Mouse (Mus musculus): ENCODE data around the gene Gm18596. TPM values are rescaled to one million over a fixed set of nuclear protein-coding genes. Genes with fewer than 3 reads are reported as not detected.
"Not testable (repeated sequence)": the region's sequence is repeated elsewhere in the genome, so short reads cannot be mapped to it uniquely, and the experiment has no call there.

Gene Gm18596
- polyA plus RNA-seq, 1 experiment from 2014 or later, result not detected

GRCm38 (mm10) chr10:77759582-77759981 is 17.1 kb upstream of the Gm18596 start, which contains the start of gene Gm3233:
Gene Gm3233, minus strand, starts transcription at chr10:77759682.
- not testable (repeated sequence) for H3K27ac ChIP-seq (ENCODE audit: low read depth, low read length); H3K9ac ChIP-seq (ENCODE audit: low read length); H3K4me1 ChIP-seq (ENCODE audit: control insufficient read depth, insufficient read depth, low read length); H3K4me3 ChIP-seq (ENCODE audit: low read depth, low read length); H3K27me3 ChIP-seq (ENCODE audit: control insufficient read depth, insufficient read depth, low read length); H3K36me3 ChIP-seq (ENCODE audit: control insufficient read depth, insufficient read depth, low read length); H3K4me2 ChIP-seq (ENCODE audit: low read depth); H3K9me3 ChIP-seq (ENCODE audit: control insufficient read depth, low read length); ATAC-seq (ENCODE audit: insufficient read depth, low FRiP score, low TSS enrichment); DNase-seq (ENCODE audit: low spot score)
- no CpG with 5 or more reads among the region's 1 CpGs for WGBS

DNA sequence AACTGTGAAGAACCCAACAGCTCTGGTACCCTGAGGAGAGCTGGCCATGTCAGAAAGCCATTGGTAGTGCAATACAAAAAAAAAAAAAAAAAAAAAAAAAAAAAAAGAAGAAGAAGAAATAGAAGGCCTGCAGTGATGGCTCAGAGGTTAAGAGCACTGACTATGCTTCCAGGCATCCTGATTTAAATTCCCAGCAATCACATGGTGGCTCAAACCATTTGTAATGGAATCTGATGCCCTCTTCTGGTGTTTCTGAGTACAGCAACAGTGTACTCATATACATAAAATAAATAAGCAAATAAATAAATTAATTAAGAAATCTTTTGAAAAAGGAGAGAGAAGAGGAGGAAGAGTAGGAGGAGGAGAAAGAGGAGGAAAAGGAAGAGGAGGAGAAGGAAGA is 11.0 kb upstream of the Gm18596 start:
- H3K27me3 ChIP-seq (ENCODE audit: control insufficient read depth, insufficient read depth, low read length), result no peaks in the 10 kb centered on the region
- ATAC-seq (ENCODE audit: insufficient read depth, low FRiP score, low TSS enrichment), result no peak
- H3K4me2 ChIP-seq (ENCODE audit: low read depth), result no peak overlapping the region
- H3K27ac ChIP-seq (ENCODE audit: low read depth, low read length), result no peak overlapping the region
- no peak overlapping the region for H3K4me3 ChIP-seq (ENCODE audit: low read depth, low read length)
- no peaks in the 10 kb centered on the region for H3K36me3 ChIP-seq (ENCODE audit: control insufficient read depth, insufficient read depth, low read length)
- no peak overlapping the region for H3K9ac ChIP-seq (ENCODE audit: low read length)
- DNase-seq (ENCODE audit: low spot score), result no peak
- H3K9me3 ChIP-seq (ENCODE audit: control insufficient read depth, low read length), result no peaks in the 10 kb centered on the region
- no peaks in the 10 kb centered on the region for H3K4me1 ChIP-seq (ENCODE audit: control insufficient read depth, insufficient read depth, low read length)

GRCm38 (mm10) chr10:77752312-77752711 is 9.9 kb upstream of the Gm18596 start:
- H3K36me3 ChIP-seq (ENCODE audit: control insufficient read depth, insufficient read depth, low read length); H3K9me3 ChIP-seq (ENCODE audit: control insufficient read depth, low read length); H3K4me2 ChIP-seq (ENCODE audit: low read depth); H3K27me3 ChIP-seq (ENCODE audit: control insufficient read depth, insufficient read depth, low read length); H3K9ac ChIP-seq (ENCODE audit: low read length); ATAC-seq (ENCODE audit: insufficient read depth, low FRiP score, low TSS enrichment); H3K4me3 ChIP-seq (ENCODE audit: low read depth, low read length); H3K4me1 ChIP-seq (ENCODE audit: control insufficient read depth, insufficient read depth, low read length); H3K27ac ChIP-seq (ENCODE audit: low read depth, low read length); DNase-seq (ENCODE audit: low spot score): not testable (repeated sequence)
- 53% methylated on average over 3 of the region's 3 CpGs for WGBS

GRCm38 (mm10) chr10:77751254-77751653 is 8.8 kb upstream of the Gm18596 start, which contains the start of gene Gm9736:
Gene Gm9736, minus strand, starts transcription at chr10:77751354.
- H3K4me2 ChIP-seq (ENCODE audit: low read depth); H3K4me1 ChIP-seq (ENCODE audit: control insufficient read depth, insufficient read depth, low read length); DNase-seq (ENCODE audit: low spot score); ATAC-seq (ENCODE audit: insufficient read depth, low FRiP score, low TSS enrichment); H3K9ac ChIP-seq (ENCODE audit: low read length); H3K4me3 ChIP-seq (ENCODE audit: low read depth, low read length); H3K9me3 ChIP-seq (ENCODE audit: control insufficient read depth, low read length); H3K27ac ChIP-seq (ENCODE audit: low read depth, low read length); H3K36me3 ChIP-seq (ENCODE audit: control insufficient read depth, insufficient read depth, low read length); H3K27me3 ChIP-seq (ENCODE audit: control insufficient read depth, insufficient read depth, low read length): not testable (repeated sequence)
- 75% methylated on average over 1 of the region's 1 CpGs for WGBS

DNA sequence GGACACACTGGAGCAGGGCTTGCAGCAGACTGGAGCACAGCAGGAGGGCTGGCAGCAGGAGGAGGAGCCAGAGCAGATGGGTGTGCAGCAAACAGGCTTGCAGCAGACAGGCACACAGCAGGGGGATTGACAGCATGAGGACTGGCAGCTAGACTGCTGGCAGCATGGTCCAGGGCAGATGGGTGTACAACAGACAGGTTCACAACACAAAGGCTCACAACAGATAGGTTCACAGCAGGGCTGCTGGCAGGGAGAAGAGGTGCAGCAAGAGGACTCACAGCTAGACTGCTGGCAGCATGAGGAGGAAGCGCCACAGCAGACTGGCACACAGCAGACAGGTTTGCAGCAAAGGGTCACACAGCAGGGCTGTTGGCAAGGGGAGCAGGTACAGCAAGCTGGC is 8.2 kb upstream of the Gm18596 start:
- H3K36me3 ChIP-seq (ENCODE audit: control insufficient read depth, insufficient read depth, low read length); H3K9ac ChIP-seq (ENCODE audit: low read length); ATAC-seq (ENCODE audit: insufficient read depth, low FRiP score, low TSS enrichment); H3K4me3 ChIP-seq (ENCODE audit: low read depth, low read length); H3K27ac ChIP-seq (ENCODE audit: low read depth, low read length); H3K4me1 ChIP-seq (ENCODE audit: control insufficient read depth, insufficient read depth, low read length); H3K9me3 ChIP-seq (ENCODE audit: control insufficient read depth, low read length); H3K4me2 ChIP-seq (ENCODE audit: low read depth); DNase-seq (ENCODE audit: low spot score); H3K27me3 ChIP-seq (ENCODE audit: control insufficient read depth, insufficient read depth, low read length): not testable (repeated sequence)
- 79% methylated on average over 1 of the region's 1 CpGs for WGBS

- Histone ChIP-seq H3K4me2 (ENCODE audit: low read depth) (no peak overlapping the region), H3K4me1 (ENCODE audit: control insufficient read depth, insufficient read depth, low read length) (no peaks in the 10 kb centered on the region), H3K4me3 (ENCODE audit: low read depth, low read length) (no peak overlapping the region), H3K27me3 (ENCODE audit: control insufficient read depth, insufficient read depth, low read length) (no peaks in the 10 kb centered on the region), H3K9me3 (ENCODE audit: control insufficient read depth, low read length) (no peaks in the 10 kb centered on the region), H3K9ac (ENCODE audit: low read length) (no peak overlapping the region), H3K36me3 (ENCODE audit: control insufficient read depth, insufficient read depth, low read length) (no peaks in the 10 kb centered on the region), H3K27ac (ENCODE audit: low read depth, low read length) (no peak overlapping the region)
- no peak for DNase-seq (ENCODE audit: low spot score)
- WGBS, result 87% methylated on average over 4 of the region's 4 CpGs
- no peak for ATAC-seq (ENCODE audit: insufficient read depth, low FRiP score, low TSS enrichment)
These were observed 3.5 kb downstream of the Gm18596 start for GRCm38 (mm10) chr10:77738929-77739328.

DNA sequence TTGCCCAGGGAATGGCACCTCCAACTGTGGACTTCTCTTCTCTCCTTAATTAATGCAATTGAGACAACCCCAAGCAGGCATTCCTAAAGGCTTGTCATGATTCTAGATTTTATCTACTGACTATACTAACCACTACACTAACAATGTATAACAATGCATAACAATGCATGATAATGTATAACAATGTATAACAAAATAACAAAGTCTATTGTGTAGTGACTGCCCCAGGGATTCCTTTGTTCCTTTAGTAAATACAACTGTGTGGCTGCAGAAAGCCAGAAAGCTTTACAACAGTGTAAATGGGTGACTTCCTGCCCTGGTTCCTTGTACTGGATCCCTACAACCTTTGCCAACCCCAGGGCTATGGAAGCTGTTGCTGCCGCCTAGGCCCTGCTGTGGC is 6.5 kb downstream of the Gm18596 start:
- DNase-seq (ENCODE audit: low spot score) (no peak), ATAC-seq (ENCODE audit: insufficient read depth, low FRiP score, low TSS enrichment) (no peak)
- Histone ChIP-seq H3K27ac (ENCODE audit: low read depth, low read length) (no peak overlapping the region), H3K27me3 (ENCODE audit: control insufficient read depth, insufficient read depth, low read length) (no peaks in the 10 kb centered on the region), H3K9ac (ENCODE audit: low read length) (no peak overlapping the region), H3K36me3 (ENCODE audit: control insufficient read depth, insufficient read depth, low read length) (no peaks in the 10 kb centered on the region), H3K4me1 (ENCODE audit: control insufficient read depth, insufficient read depth, low read length) (no peaks in the 10 kb centered on the region), H3K9me3 (ENCODE audit: control insufficient read depth, low read length) (no peaks in the 10 kb centered on the region), H3K4me3 (ENCODE audit: low read depth, low read length) (no peak overlapping the region), H3K4me2 (ENCODE audit: low read depth) (no peak overlapping the region)
- 86% methylated on average over 1 of the region's 1 CpGs for WGBS

GRCm38 (mm10) chr10:77729241-77729640 is 13.2 kb downstream of the Gm18596 start:
- Histone ChIP-seq H3K27me3 (ENCODE audit: control insufficient read depth, insufficient read depth, low read length) (no peaks in the 10 kb centered on the region), H3K4me3 (ENCODE audit: low read depth, low read length) (no peak overlapping the region), H3K9me3 (ENCODE audit: control insufficient read depth, low read length) (no peaks in the 10 kb centered on the region), H3K9ac (ENCODE audit: low read length) (no peak overlapping the region), H3K4me2 (ENCODE audit: low read depth) (no peak overlapping the region), H3K36me3 (ENCODE audit: control insufficient read depth, insufficient read depth, low read length) (no peaks in the 10 kb centered on the region), H3K4me1 (ENCODE audit: control insufficient read depth, insufficient read depth, low read length) (no peaks in the 10 kb centered on the region), H3K27ac (ENCODE audit: low read depth, low read length) (no peak overlapping the region)
- ATAC-seq (ENCODE audit: insufficient read depth, low FRiP score, low TSS enrichment) (no peak), DNase-seq (ENCODE audit: low spot score) (no peak)
- 56% methylated on average over 4 of the region's 4 CpGs for WGBS

GRCm38 (mm10) chr10:77728280-77728679 is 14.2 kb downstream of the Gm18596 start:
- Histone ChIP-seq H3K9ac (ENCODE audit: low read length) (no peak overlapping the region), H3K36me3 (ENCODE audit: control insufficient read depth, insufficient read depth, low read length) (no peaks in the 10 kb centered on the region), H3K27ac (ENCODE audit: low read depth, low read length) (no peak overlapping the region), H3K4me1 (ENCODE audit: control insufficient read depth, insufficient read depth, low read length) (no peaks in the 10 kb centered on the region), H3K27me3 (ENCODE audit: control insufficient read depth, insufficient read depth, low read length) (no peaks in the 10 kb centered on the region), H3K9me3 (ENCODE audit: control insufficient read depth, low read length) (no peaks in the 10 kb centered on the region), H3K4me3 (ENCODE audit: low read depth, low read length) (no peak overlapping the region), H3K4me2 (ENCODE audit: low read depth) (no peak overlapping the region)
- 59% methylated on average over 4 of the region's 4 CpGs for WGBS
- DNase-seq (ENCODE audit: low spot score) (no peak), ATAC-seq (ENCODE audit: insufficient read depth, low FRiP score, low TSS enrichment) (no peak)

Measured in neural tube, embryonic 11.5 days (tissue).